Mouse (Mus musculus): ENCODE results near the gene Nr2e3.

DNA sequence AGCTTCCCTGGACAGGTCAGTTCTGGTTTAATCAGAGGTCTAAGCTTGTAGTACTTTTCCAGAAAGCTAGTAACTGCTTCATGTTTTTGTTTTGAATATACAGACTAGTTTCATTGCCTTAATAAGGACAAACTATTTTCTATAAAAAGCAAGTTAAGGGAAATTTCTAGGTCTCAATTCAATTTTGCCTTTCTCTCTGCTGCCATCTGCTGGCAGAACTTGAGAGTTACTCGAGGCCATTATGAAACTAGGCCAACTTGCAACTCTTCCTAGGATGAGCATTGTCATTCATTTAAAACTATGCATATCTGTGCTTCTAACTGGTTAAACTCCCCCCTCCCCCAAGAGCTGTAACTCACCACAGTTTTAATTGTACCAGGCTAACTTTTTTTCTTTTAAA, 29.4 kb upstream of the Nr2e3 start:
- TF ChIP-seq FLI1 (IDR thresholded peaks at IDR 0.05; ENCODE audit: low read length), result no peak
- no peak for TF ChIP-seq GATA1 (IDR thresholded peaks at IDR 0.05; ENCODE audit: borderline replicate concordance, low read length)

Measured in megakaryocyte, embryonic 14.5 days (primary cell).